ENCODE assay signal across 8 mouse cellular contexts in genomic region chr3:95280747-95281146, GRCm38 (mm10). TPM values are rescaled to one million over a fixed set of nuclear protein-coding genes. Genes with fewer than 3 reads are reported as not detected.
A peak's percentile ranks its signal among the peaks of the same experiment; 100 is the strongest.
DNase-seq lines count a peak whose midpoint lies in the region; ATAC-seq and TF ChIP-seq lines count a peak whose summit lies in the region.

No protein-coding gene starts in this region.

- no peak for DNase-seq in gastrocnemius, adult 2 months
- DNase-seq in gastrocnemius, postnatal 36 days: no peak
- DNase-seq in CH12.LX (ENCODE audit: extremely low read depth): peak; percentile 29
- no peak for DNase-seq in lung, adult 2 months
- DNase-seq in retina, postnatal 1 day: peak; percentile 31
- no peak for DNase-seq in adrenal gland, postnatal 14 days

- no peak for TF ChIP-seq CTCF in gastrocnemius, adult 2 months (IDR thresholded peaks at IDR 0.05)
- no peak for TF ChIP-seq CTCF in CH12.LX (conservative IDR thresholded peaks at IDR 0.05 in 1 of 2, IDR thresholded peaks at IDR 0.05 in 1 of 2; ENCODE audit: low read depth in 2 of 2, low read length in 2 of 2)
- no peak for TF ChIP-seq CTCF in lung, adult 2 months (IDR thresholded peaks at IDR 0.05; ENCODE audit: insufficient read depth, low read length)

- peaks cover 0 to 2% of the 10 kb centered on the region in 2 experiments for H3K36me3 ChIP-seq in CH12.LX (replicated peaks in 1 of 2; ENCODE audit: control insufficient read depth in 1 of 2, insufficient read depth in 1 of 2, low read length in 1 of 2)
- no peaks in the 10 kb centered on the region for H3K36me3 ChIP-seq in embryonic facial prominence, embryonic 15.5 days
- no peaks in the 10 kb centered on the region for H3K36me3 ChIP-seq in intestine, embryonic 16.5 days (ENCODE audit: control insufficient read depth, insufficient read depth, low read length)

- in situ Hi-C loops in CH12.LX (cut with MboI; ENCODE audit: low pct_ligation_motif_present, low pct_unique_long_range_greater_than_20kb, low sequenced_read_pairs): no loop called here

- peaks cover 0 to 35% of the 10 kb centered on the region in 2 experiments; a peak in 2 of 4 replicates for H3K4me1 ChIP-seq in CH12.LX (ENCODE audit: control insufficient read depth in 1 of 2, insufficient read depth in 2 of 2)
- peaks cover 29% of the 10 kb centered on the region for H3K4me1 ChIP-seq in embryonic facial prominence, embryonic 15.5 days
- H3K4me1 ChIP-seq in intestine, embryonic 16.5 days (ENCODE audit: control insufficient read depth, insufficient read depth, low read length): peaks cover 22% of the 10 kb centered on the region
- peaks cover 6% of the 10 kb centered on the region; the same call in 1 of the 2 replicates for H3K4me1 ChIP-seq in lung, adult 2 months (ENCODE audit: control insufficient read depth, insufficient read depth, low read length)

- WGBS in embryonic facial prominence, embryonic 15.5 days: 3% methylated on average over 8 of the region's 8 CpGs
- 12% methylated on average over 8 of the region's 8 CpGs for WGBS in intestine, embryonic 16.5 days
- 6% methylated on average over 8 of the region's 8 CpGs for WGBS in lung, adult 2 months

- H3K79me2 ChIP-seq in CH12.LX (replicated peaks; ENCODE audit: control insufficient read depth, extremely low read depth, insufficient read depth, poor library complexity, severe bottlenecking): 0 out of 2 replicates have a peak, but pooled peaks cover 2% of the 10 kb centered on the region

- TF ChIP-seq RAD21 in CH12.LX (IDR thresholded peaks at IDR 0.05; ENCODE audit: low read depth, low read length): no peak

- peak overlapping the region; percentile 88 for H3K4me3 ChIP-seq in gastrocnemius, adult 2 months
- peak overlapping the region; percentile 81 to 93 (median 86) for H3K4me3 ChIP-seq in CH12.LX (replicated peaks in 1 of 3; ENCODE audit: low read depth in 2 of 3, low read length in 2 of 3, poor library complexity in 1 of 3)
- H3K4me3 ChIP-seq in embryonic facial prominence, embryonic 15.5 days (replicated peaks): peak overlapping the region; percentile 79
- H3K4me3 ChIP-seq in intestine, embryonic 16.5 days (ENCODE audit: low read length): peak overlapping the region; percentile 73
- H3K4me3 ChIP-seq in lung, adult 2 months (replicated peaks; ENCODE audit: extremely low read depth, low read depth, low read length): peak overlapping the region; percentile 84

- peak overlapping the region; percentile 54 for H3K4me2 ChIP-seq in CH12.LX (ENCODE audit: insufficient read depth, low read depth, poor library complexity, severe bottlenecking)
- H3K4me2 ChIP-seq in embryonic facial prominence, embryonic 15.5 days (replicated peaks): peak overlapping the region; percentile 72
- peak overlapping the region; percentile 75 for H3K4me2 ChIP-seq in intestine, embryonic 16.5 days (ENCODE audit: low read depth, low read length)

- TF ChIP-seq POLR2A in CH12.LX (IDR thresholded peaks at IDR 0.05; ENCODE audit: low read depth, low read length): no peak
- TF ChIP-seq POLR2A in lung, adult 2 months (IDR thresholded peaks at IDR 0.05; ENCODE audit: borderline replicate concordance, extremely low read depth, low read depth, low read length): no peak

- H3K9ac ChIP-seq in CH12.LX (ENCODE audit: insufficient read depth, low read depth): peak overlapping the region; percentile 59
- H3K9ac ChIP-seq in embryonic facial prominence, embryonic 15.5 days: 0 out of 2 replicates have a peak overlapping the region, but pooled peaks have one; percentile 75
- peak overlapping the region; percentile 90 for H3K9ac ChIP-seq in intestine, embryonic 16.5 days (ENCODE audit: low read depth, low read length)

- no peaks in the 10 kb centered on the region for H3K27me3 ChIP-seq in CH12.LX (replicated peaks)
- H3K27me3 ChIP-seq in embryonic facial prominence, embryonic 15.5 days: no peaks in the 10 kb centered on the region
- H3K27me3 ChIP-seq in intestine, embryonic 16.5 days (replicated peaks; ENCODE audit: control insufficient read depth, insufficient read depth, low read length): no peaks in the 10 kb centered on the region

- no peak for ATAC-seq in embryonic facial prominence, embryonic 15.5 days (ENCODE audit: insufficient number of reproducible peaks, low FRiP score, low TSS enrichment, low read depth)
- ATAC-seq in intestine, embryonic 16.5 days: no peak

- intact Hi-C loops in gastrocnemius, adult 2 months (cut with DNase I): no loop called here
- intact Hi-C loops in gastrocnemius, postnatal 36 days (cut with DNase I): loop anchor here (5.0 kb wide), 1 partner anchor 37 kb away; no protein-coding TSS in a partner anchor

- no peaks in the 10 kb centered on the region for H3K9me3 ChIP-seq in CH12.LX (replicated peaks; ENCODE audit: low read length)
- H3K9me3 ChIP-seq in embryonic facial prominence, embryonic 15.5 days (replicated peaks): no peaks in the 10 kb centered on the region
- H3K9me3 ChIP-seq in intestine, embryonic 16.5 days (ENCODE audit: control insufficient read depth, low read length): no peaks in the 10 kb centered on the region

- dilution Hi-C loops in CH12.LX (cut with MboI; ENCODE audit: extremely low pct_ligation_motif_present, extremely low pct_unique_long_range_greater_than_20kb, low sequenced_read_pairs): no loop called here

- TF ChIP-seq EP300 in CH12.LX (IDR thresholded peaks at IDR 0.05; ENCODE audit: low read length): no peak

- H3K27ac ChIP-seq in gastrocnemius, adult 2 months: peak overlapping the region; percentile 95
- no peak overlapping the region for H3K27ac ChIP-seq in CH12.LX (ENCODE audit: insufficient read depth, low read depth)
- peak overlapping the region; percentile 98 for H3K27ac ChIP-seq in embryonic facial prominence, embryonic 15.5 days (replicated peaks)
- peak overlapping the region; percentile 93 for H3K27ac ChIP-seq in intestine, embryonic 16.5 days (ENCODE audit: low read length)

TF ChIP-seq in CH12.LX, 34 proteins besides CTCF, POLR2A, EP300 and RAD21 (continues in another document):
- no peak for TF ChIP-seq USF1 (IDR thresholded peaks at IDR 0.05; ENCODE audit: low read depth, low read length)
- peak; percentile 21; the same call in 1 of the 2 replicates for TF ChIP-seq MEF2A (IDR thresholded peaks at IDR 0.05; ENCODE audit: borderline replicate concordance, low read depth, low read length)
- TF ChIP-seq NRF1 (IDR thresholded peaks at IDR 0.05; ENCODE audit: low read depth, low read length): peak; percentile 63; the same call in 1 of the 2 replicates
- no peak for TF ChIP-seq BHLHE40 (IDR thresholded peaks at IDR 0.05; ENCODE audit: low read depth, low read length)

RNA-seq across cellular contexts. Expression of gene Mindy1, which starts 0.4 kb away (rescaled TPM):
- total RNA-seq in gastrocnemius, adult 2 months (2021): 10 to 100 TPM; 23.9 to 26.4 TPM
- total RNA-seq in gastrocnemius, postnatal 36 days (2021): 10 to 100 TPM; 21.3 to 23.8 TPM
- total RNA-seq in CH12.LX (2012; rRNA removed) (4.9 and 5.4 TPM in 2 replicates), CH12.LX (2014; rRNA removed) (5.0 and 6.0 TPM in 2 replicates)
- polyA plus RNA-seq in CH12.LX (2012; ENCODE audit: insufficient read length, low read depth): 8.7 and 14.4 TPM in 2 replicates
- 48.1 and 54.0 TPM in 2 replicates for polyA plus RNA-seq in embryonic facial prominence, embryonic 15.5 days (2015; fragmentation: Nextera tagmentation; extraction: Ambion mirVana)
- polyA plus RNA-seq in intestine, embryonic 16.5 days (2015; fragmentation: Nextera tagmentation; extraction: Ambion mirVana): 39.8 and 41.4 TPM in 2 replicates
- polyA plus RNA-seq in lung, adult 2 months (2012; rRNA removed): 89.1 and 95.2 TPM in 2 replicates
- 78.9 and 104 TPM in 2 replicates for total RNA-seq in adrenal gland, postnatal 14 days (2021)

RNA-seq across cellular contexts. Expression of gene Prune1, which starts 1.1 kb away (rescaled TPM):
- total RNA-seq in gastrocnemius, adult 2 months (2021): 10 to 100 TPM; 45.8 to 46.9 TPM
- total RNA-seq in gastrocnemius, postnatal 36 days (2021): 10 to 100 TPM; 39.4 to 45.5 TPM
- total RNA-seq in CH12.LX (2012; rRNA removed): 7.1 and 8.4 TPM in 2 replicates
- total RNA-seq in CH12.LX (2014; rRNA removed): 7.1 and 8.5 TPM in 2 replicates
- polyA plus RNA-seq in CH12.LX (2012; ENCODE audit: insufficient read length, low read depth): 8.8 and 9.1 TPM in 2 replicates
- polyA plus RNA-seq in embryonic facial prominence, embryonic 15.5 days (2015; fragmentation: Nextera tagmentation; extraction: Ambion mirVana): 26.0 and 26.5 TPM in 2 replicates
- polyA plus RNA-seq in intestine, embryonic 16.5 days (2015; fragmentation: Nextera tagmentation; extraction: Ambion mirVana): 15.0 and 16.1 TPM in 2 replicates
- 13.4 and 24.2 TPM in 2 replicates for polyA plus RNA-seq in lung, adult 2 months (2012; rRNA removed)
- total RNA-seq in adrenal gland, postnatal 14 days (2021): 21.6 and 24.0 TPM in 2 replicates

RNA-seq across cellular contexts. Expression of gene Anxa9, which starts 26.2 kb away (rescaled TPM):
- not detected for total RNA-seq in gastrocnemius, adult 2 months (2021)
- under 1 TPM in 1 of 2 experiments, not detected in 1; 0.64 TPM for total RNA-seq in gastrocnemius, postnatal 36 days (2021)
- total RNA-seq in CH12.LX (2012; rRNA removed): 1.9 and 2.5 TPM in 2 replicates
- total RNA-seq in CH12.LX (2014; rRNA removed): 1.4 and 1.5 TPM in 2 replicates
- polyA plus RNA-seq in CH12.LX (2012; ENCODE audit: insufficient read length, low read depth): 3.6 and 4.1 TPM in 2 replicates
- polyA plus RNA-seq in embryonic facial prominence, embryonic 15.5 days (2015; fragmentation: Nextera tagmentation; extraction: Ambion mirVana): 8.8 and 11.6 TPM in 2 replicates
- polyA plus RNA-seq in intestine, embryonic 16.5 days (2015; fragmentation: Nextera tagmentation; extraction: Ambion mirVana): 1.9 and 2.0 TPM in 2 replicates
- 4.7 and 16.7 TPM in 2 replicates for polyA plus RNA-seq in lung, adult 2 months (2012; rRNA removed)
- total RNA-seq in adrenal gland, postnatal 14 days (2021): 1.1 and 1.6 TPM in 2 replicates

RNA-seq across cellular contexts. Expression of gene Bnipl, which starts 29.8 kb away (rescaled TPM):
- under 1 TPM in 1 of 2 experiments, not detected in 1; 0.31 TPM for total RNA-seq in gastrocnemius, adult 2 months (2021)
- total RNA-seq in gastrocnemius, postnatal 36 days (2021): not detected
- 0.17 TPM in 1 of 2 replicates, not detected in the other for total RNA-seq in CH12.LX (2012; rRNA removed)
- not detected in 2 replicates for total RNA-seq in CH12.LX (2014; rRNA removed)
- 0.30 and 0.33 TPM in 2 replicates for polyA plus RNA-seq in CH12.LX (2012; ENCODE audit: insufficient read length, low read depth)
- 10.3 and 10.7 TPM in 2 replicates for polyA plus RNA-seq in embryonic facial prominence, embryonic 15.5 days (2015; fragmentation: Nextera tagmentation; extraction: Ambion mirVana)
- polyA plus RNA-seq in intestine, embryonic 16.5 days (2015; fragmentation: Nextera tagmentation; extraction: Ambion mirVana): 0.51 and 0.72 TPM in 2 replicates
- polyA plus RNA-seq in lung, adult 2 months (2012; rRNA removed): 4.2 and 13.3 TPM in 2 replicates
- 0.19 and 0.34 TPM in 2 replicates for total RNA-seq in adrenal gland, postnatal 14 days (2021)

RNA-seq across cellular contexts. Expression of gene Cers2, which starts 33.8 kb away (rescaled TPM):
- 10 to 100 TPM; 19.6 to 23.4 TPM for total RNA-seq in gastrocnemius, adult 2 months (2021)
- total RNA-seq in gastrocnemius, postnatal 36 days (2021): 10 to 100 TPM; 15.9 to 23.3 TPM
- 70.6 and 81.1 TPM in 2 replicates for total RNA-seq in CH12.LX (2012; rRNA removed)
- 96.7 and 105 TPM in 2 replicates for total RNA-seq in CH12.LX (2014; rRNA removed)
- polyA plus RNA-seq in CH12.LX (2012; ENCODE audit: insufficient read length, low read depth): 84.5 and 89.8 TPM in 2 replicates
- polyA plus RNA-seq in embryonic facial prominence, embryonic 15.5 days (2015; fragmentation: Nextera tagmentation; extraction: Ambion mirVana): 146 and 153 TPM in 2 replicates
- 165 and 168 TPM in 2 replicates for polyA plus RNA-seq in intestine, embryonic 16.5 days (2015; fragmentation: Nextera tagmentation; extraction: Ambion mirVana)
- polyA plus RNA-seq in lung, adult 2 months (2012; rRNA removed): 158 and 181 TPM in 2 replicates
- 181 and 196 TPM in 2 replicates for total RNA-seq in adrenal gland, postnatal 14 days (2021)

Comparison
In these comparisons a context has a peak if more than half of its experiments do, and no peak if none do; other contexts are left out.
1. DNase-seq: peak in CH12.LX (single experiment) and retina, postnatal 1 day (single experiment); none in gastrocnemius, adult 2 months (single experiment), gastrocnemius, postnatal 36 days (0 of 2), lung, adult 2 months (single experiment) and adrenal gland, postnatal 14 days (single experiment).
2. Peak in every context shown above with its lines, with median percentiles within 50 percentile points of each other: H3K4me3 ChIP-seq, H3K4me2 ChIP-seq and H3K9ac ChIP-seq.